Comparison of ENCODE assay signal across 7 mouse cellular contexts in genomic region chr17:33978631-33979031, GRCm38 (mm10). TPM values are rescaled to one million over a fixed set of nuclear protein-coding genes. Genes with fewer than 3 reads are reported as not detected.
DNase-seq lines count a peak whose midpoint lies in the region; ATAC-seq and TF ChIP-seq lines count a peak whose summit lies in the region.

No protein-coding gene starts in this region.

- H3K9me3 ChIP-seq in forebrain, embryonic 16.5 days (ENCODE audit: control insufficient read depth, low read length): no peaks in the 10 kb centered on the region
- no peaks in the 10 kb centered on the region for H3K9me3 ChIP-seq in hindbrain, embryonic 12.5 days (replicated peaks)
- H3K9me3 ChIP-seq in limb, embryonic 14.5 days (ENCODE audit: control insufficient read depth, low read length): no peaks in the 10 kb centered on the region
- no peaks in the 10 kb centered on the region for H3K9me3 ChIP-seq in midbrain, embryonic 13.5 days
- no peaks in the 10 kb centered on the region for H3K9me3 ChIP-seq in stomach, embryonic 15.5 days

- H3K4me2 ChIP-seq in forebrain, embryonic 16.5 days (ENCODE audit: low read length): peak overlapping the region; percentile 56
- H3K4me2 ChIP-seq in hindbrain, embryonic 12.5 days (replicated peaks): peak overlapping the region; percentile 57
- H3K4me2 ChIP-seq in limb, embryonic 14.5 days (replicated peaks; ENCODE audit: low read depth, low read length, severe bottlenecking): peak overlapping the region; percentile 49
- peak overlapping the region; percentile 51 for H3K4me2 ChIP-seq in midbrain, embryonic 13.5 days (replicated peaks)
- peak overlapping the region; percentile 81 for H3K4me2 ChIP-seq in stomach, embryonic 15.5 days

- no peaks in the 10 kb centered on the region for H3K36me3 ChIP-seq in forebrain, embryonic 16.5 days (ENCODE audit: control insufficient read depth, insufficient read depth)
- H3K36me3 ChIP-seq in hindbrain, embryonic 12.5 days: no peaks in the 10 kb centered on the region
- no peaks in the 10 kb centered on the region for H3K36me3 ChIP-seq in limb, embryonic 14.5 days (ENCODE audit: control insufficient read depth, insufficient read depth, low read length)
- H3K36me3 ChIP-seq in midbrain, embryonic 13.5 days: no peaks in the 10 kb centered on the region
- H3K36me3 ChIP-seq in stomach, embryonic 15.5 days: no peaks in the 10 kb centered on the region

- peak overlapping the region; percentile 52 for H3K9ac ChIP-seq in forebrain, embryonic 16.5 days (replicated peaks; ENCODE audit: low read depth, low read length)
- peak overlapping the region; percentile 51 for H3K9ac ChIP-seq in hindbrain, embryonic 12.5 days
- H3K9ac ChIP-seq in limb, embryonic 14.5 days (ENCODE audit: low read depth, low read length, severe bottlenecking): peak overlapping the region; percentile 34; the same call in 1 of the 2 replicates
- peak overlapping the region; percentile 7; the same call in 1 of the 2 replicates for H3K9ac ChIP-seq in midbrain, embryonic 13.5 days (replicated peaks)
- no peak overlapping the region for H3K9ac ChIP-seq in stomach, embryonic 15.5 days

- peak overlapping the region; percentile 40 for H3K4me3 ChIP-seq in forebrain, embryonic 16.5 days (replicated peaks; ENCODE audit: low read length)
- H3K4me3 ChIP-seq in hindbrain, embryonic 12.5 days: peak overlapping the region; percentile 35
- H3K4me3 ChIP-seq in limb, embryonic 14.5 days (replicated peaks; ENCODE audit: low read length): peak overlapping the region; percentile 27
- peak overlapping the region; percentile 34 for H3K4me3 ChIP-seq in midbrain, embryonic 13.5 days (replicated peaks)
- H3K4me3 ChIP-seq in stomach, embryonic 15.5 days (replicated peaks): peak overlapping the region; percentile 42

- under 1% methylated on average over 17 of the region's 17 CpGs for WGBS in forebrain, embryonic 16.5 days
- under 1% methylated on average over 17 of the region's 17 CpGs for WGBS in hindbrain, embryonic 12.5 days
- 10% methylated on average over 15 of the region's 17 CpGs for WGBS in limb, embryonic 14.5 days
- WGBS in midbrain, embryonic 13.5 days: under 1% methylated on average over 17 of the region's 17 CpGs
- 1% methylated on average over 16 of the region's 17 CpGs for WGBS in stomach, embryonic 15.5 days

- H3K4me1 ChIP-seq in forebrain, embryonic 16.5 days (replicated peaks; ENCODE audit: control insufficient read depth, insufficient read depth, low read length): peaks cover 19% of the 10 kb centered on the region
- H3K4me1 ChIP-seq in hindbrain, embryonic 12.5 days: peaks cover 13% of the 10 kb centered on the region
- H3K4me1 ChIP-seq in limb, embryonic 14.5 days (ENCODE audit: control insufficient read depth, insufficient read depth, low read length): no peaks in the 10 kb centered on the region
- peaks cover 24% of the 10 kb centered on the region for H3K4me1 ChIP-seq in midbrain, embryonic 13.5 days (replicated peaks)
- peaks cover 19% of the 10 kb centered on the region; the same call in 1 of the 2 replicates for H3K4me1 ChIP-seq in stomach, embryonic 15.5 days

- peaks cover 47% of the 10 kb centered on the region for H3K27me3 ChIP-seq in forebrain, embryonic 16.5 days (replicated peaks; ENCODE audit: control insufficient read depth, insufficient read depth, low read length)
- peaks cover 58% of the 10 kb centered on the region for H3K27me3 ChIP-seq in hindbrain, embryonic 12.5 days
- H3K27me3 ChIP-seq in limb, embryonic 14.5 days (ENCODE audit: control insufficient read depth, insufficient read depth, low read length): peaks cover 29% of the 10 kb centered on the region
- peaks cover 55% of the 10 kb centered on the region for H3K27me3 ChIP-seq in midbrain, embryonic 13.5 days
- H3K27me3 ChIP-seq in stomach, embryonic 15.5 days (replicated peaks): peaks cover 42% of the 10 kb centered on the region

- no peak for TF ChIP-seq POLR2A in limb, embryonic 14.5 days (IDR thresholded peaks at IDR 0.05; ENCODE audit: borderline replicate concordance, extremely low read depth, insufficient read depth, insufficient read length)

- no peak for ATAC-seq in forebrain, embryonic 16.5 days
- ATAC-seq in hindbrain, embryonic 12.5 days (ENCODE audit: low FRiP score): no peak
- no peak for ATAC-seq in limb, embryonic 14.5 days (ENCODE audit: low FRiP score, low read depth)
- no peak for ATAC-seq in midbrain, embryonic 13.5 days
- peak; percentile 85 for ATAC-seq in stomach, embryonic 15.5 days (ENCODE audit: insufficient read depth, low FRiP score, low read depth)

- H3K27ac ChIP-seq in forebrain, embryonic 16.5 days (ENCODE audit: low read length): no peak overlapping the region
- no peak overlapping the region for H3K27ac ChIP-seq in hindbrain, embryonic 12.5 days
- no peak overlapping the region for H3K27ac ChIP-seq in limb, embryonic 14.5 days (replicated peaks; ENCODE audit: low read depth, low read length)
- no peak overlapping the region for H3K27ac ChIP-seq in midbrain, embryonic 13.5 days
- H3K27ac ChIP-seq in stomach, embryonic 15.5 days: no peak overlapping the region

- DNase-seq in R1 (ENCODE audit: low read depth, low spot score): peak; percentile 92
- peak; percentile 78 to 87 for DNase-seq in cerebellum, adult 18-20 months
- no peak for DNase-seq in limb, embryonic 14.5 days (ENCODE audit: low spot score)

RNA-seq across cellular contexts. Expression of gene H2-K1, which starts 21.5 kb away (rescaled TPM):
- 9.4 and 9.9 TPM in 2 replicates for polyA plus RNA-seq in forebrain, embryonic 16.5 days (2015; fragmentation: Nextera tagmentation; extraction: Ambion mirVana)
- 13.8 and 16.6 TPM in 2 replicates for polyA plus RNA-seq in hindbrain, embryonic 12.5 days (2016; fragmentation: Nextera tagmentation; extraction: Ambion mirVana)
- polyA plus RNA-seq in limb, embryonic 14.5 days (2012; rRNA removed): 27.0 and 31.5 TPM in 2 replicates
- 17.7 and 25.5 TPM in 2 replicates for polyA plus RNA-seq in limb, embryonic 14.5 days (2014; fragmentation: Nextera tagmentation; extraction: Ambion mirVana)
- 13.5 and 16.0 TPM in 2 replicates for polyA plus RNA-seq in midbrain, embryonic 13.5 days (2015; fragmentation: Nextera tagmentation; extraction: Ambion mirVana)
- polyA plus RNA-seq in stomach, embryonic 15.5 days (2015; fragmentation: Nextera tagmentation; extraction: Ambion mirVana): 112 and 124 TPM in 2 replicates

RNA-seq across cellular contexts. Expression of gene Rps18, which starts 22.8 kb away (rescaled TPM):
- 811 and 837 TPM in 2 replicates for polyA plus RNA-seq in forebrain, embryonic 16.5 days (2015; fragmentation: Nextera tagmentation; extraction: Ambion mirVana)
- 834 and 931 TPM in 2 replicates for polyA plus RNA-seq in hindbrain, embryonic 12.5 days (2016; fragmentation: Nextera tagmentation; extraction: Ambion mirVana)
- 1,284 and 1,402 TPM in 2 replicates for polyA plus RNA-seq in limb, embryonic 14.5 days (2012; rRNA removed)
- polyA plus RNA-seq in limb, embryonic 14.5 days (2014; fragmentation: Nextera tagmentation; extraction: Ambion mirVana): 2,129 and 2,245 TPM in 2 replicates
- polyA plus RNA-seq in midbrain, embryonic 13.5 days (2015; fragmentation: Nextera tagmentation; extraction: Ambion mirVana): 918 and 949 TPM in 2 replicates
- polyA plus RNA-seq in stomach, embryonic 15.5 days (2015; fragmentation: Nextera tagmentation; extraction: Ambion mirVana): 1,803 TPM in 2 replicates

RNA-seq across cellular contexts. Expression of gene Vps52, which starts 23.0 kb away (rescaled TPM):
- 79.5 and 81.0 TPM in 2 replicates for polyA plus RNA-seq in forebrain, embryonic 16.5 days (2015; fragmentation: Nextera tagmentation; extraction: Ambion mirVana)
- 65.0 and 65.9 TPM in 2 replicates for polyA plus RNA-seq in hindbrain, embryonic 12.5 days (2016; fragmentation: Nextera tagmentation; extraction: Ambion mirVana)
- polyA plus RNA-seq in limb, embryonic 14.5 days (2012; rRNA removed): 48.8 and 62.7 TPM in 2 replicates
- 38.6 and 43.4 TPM in 2 replicates for polyA plus RNA-seq in limb, embryonic 14.5 days (2014; fragmentation: Nextera tagmentation; extraction: Ambion mirVana)
- 66.4 and 69.8 TPM in 2 replicates for polyA plus RNA-seq in midbrain, embryonic 13.5 days (2015; fragmentation: Nextera tagmentation; extraction: Ambion mirVana)
- 42.4 and 49.2 TPM in 2 replicates for polyA plus RNA-seq in stomach, embryonic 15.5 days (2015; fragmentation: Nextera tagmentation; extraction: Ambion mirVana)

RNA-seq across cellular contexts. Expression of gene B3galt4, which starts 27.3 kb away (rescaled TPM):
- polyA plus RNA-seq in forebrain, embryonic 16.5 days (2015; fragmentation: Nextera tagmentation; extraction: Ambion mirVana): 10.0 and 13.2 TPM in 2 replicates
- polyA plus RNA-seq in hindbrain, embryonic 12.5 days (2016; fragmentation: Nextera tagmentation; extraction: Ambion mirVana): 9.9 TPM in 2 replicates
- 7.7 and 9.3 TPM in 2 replicates for polyA plus RNA-seq in limb, embryonic 14.5 days (2012; rRNA removed)
- polyA plus RNA-seq in limb, embryonic 14.5 days (2014; fragmentation: Nextera tagmentation; extraction: Ambion mirVana): 4.0 and 6.6 TPM in 2 replicates
- polyA plus RNA-seq in midbrain, embryonic 13.5 days (2015; fragmentation: Nextera tagmentation; extraction: Ambion mirVana): 12.4 and 13.6 TPM in 2 replicates
- polyA plus RNA-seq in stomach, embryonic 15.5 days (2015; fragmentation: Nextera tagmentation; extraction: Ambion mirVana): 7.5 and 8.2 TPM in 2 replicates

RNA-seq across cellular contexts. Expression of gene Wdr46, which starts 38.2 kb away (rescaled TPM):
- 26.1 and 29.4 TPM in 2 replicates for polyA plus RNA-seq in forebrain, embryonic 16.5 days (2015; fragmentation: Nextera tagmentation; extraction: Ambion mirVana)
- polyA plus RNA-seq in hindbrain, embryonic 12.5 days (2016; fragmentation: Nextera tagmentation; extraction: Ambion mirVana): 37.1 and 38.8 TPM in 2 replicates
- 30.5 and 30.9 TPM in 2 replicates for polyA plus RNA-seq in limb, embryonic 14.5 days (2012; rRNA removed)
- polyA plus RNA-seq in limb, embryonic 14.5 days (2014; fragmentation: Nextera tagmentation; extraction: Ambion mirVana): 21.6 and 25.0 TPM in 2 replicates
- 24.4 and 25.7 TPM in 2 replicates for polyA plus RNA-seq in midbrain, embryonic 13.5 days (2015; fragmentation: Nextera tagmentation; extraction: Ambion mirVana)
- 36.1 and 40.6 TPM in 2 replicates for polyA plus RNA-seq in stomach, embryonic 15.5 days (2015; fragmentation: Nextera tagmentation; extraction: Ambion mirVana)
